ENCODE assay signal across 19 mouse cellular contexts in the genomic region with DNA sequence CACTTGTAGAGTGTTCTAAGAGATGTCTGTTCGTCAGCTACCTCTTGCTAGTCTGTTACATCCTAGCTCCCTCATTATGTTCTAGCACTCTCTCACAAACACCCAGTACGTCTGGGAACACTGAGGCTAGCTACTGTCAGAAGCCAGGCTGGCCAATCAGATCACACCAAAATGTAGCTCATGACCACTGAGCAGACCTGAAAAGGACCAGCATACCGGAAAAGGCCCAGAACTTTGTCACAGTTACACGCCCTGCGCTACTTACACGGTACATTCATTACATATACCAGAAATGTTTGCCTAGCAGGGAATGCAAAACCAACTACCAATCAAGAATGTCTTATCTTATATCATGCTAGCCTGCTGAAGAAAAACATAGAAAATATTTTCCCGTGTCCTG.
"Had no signal": no experiment of that assay in that cellular context is flagged by ENCODE, and none has a peak within 500 bp of the region (broad histone marks: within the 10 kb centered on the region; RNA-seq: fewer than 3 reads in every experiment).

No protein-coding gene starts in this region.

- H3K27ac ChIP-seq: heart, adult 2 months; heart, embryonic 13.5 days; heart, embryonic 15.5 days; hindbrain, embryonic 13.5 days; hindbrain, embryonic 15.5 days; hindbrain, postnatal 0 days; limb, embryonic 13.5 days; limb, embryonic 15.5 days had no signal

- H3K4me1 ChIP-seq: heart, embryonic 13.5 days; heart, embryonic 15.5 days; hindbrain, embryonic 15.5 days; limb, embryonic 13.5 days; limb, embryonic 15.5 days had no signal

- H3K36me3 ChIP-seq: heart, embryonic 13.5 days; heart, embryonic 15.5 days; hindbrain, embryonic 13.5 days; hindbrain, embryonic 15.5 days; limb, embryonic 13.5 days; limb, embryonic 15.5 days had no signal

- H3K9me3 ChIP-seq: heart, embryonic 15.5 days; hindbrain, embryonic 13.5 days; hindbrain, embryonic 15.5 days; limb, embryonic 13.5 days; limb, embryonic 15.5 days had no signal

- H3K27me3 ChIP-seq: heart, embryonic 15.5 days; hindbrain, embryonic 13.5 days; hindbrain, embryonic 15.5 days; limb, embryonic 13.5 days; limb, embryonic 15.5 days had no signal

- H3K4me2 ChIP-seq: heart, embryonic 11.5 days; heart, embryonic 13.5 days; heart, embryonic 15.5 days; hindbrain, embryonic 13.5 days; hindbrain, embryonic 15.5 days; limb, embryonic 13.5 days; limb, embryonic 15.5 days had no signal

- H3K4me3 ChIP-seq: heart, adult 2 months; heart, embryonic 13.5 days; heart, embryonic 15.5 days; hindbrain, embryonic 13.5 days; hindbrain, embryonic 15.5 days; limb, embryonic 13.5 days; limb, embryonic 15.5 days had no signal

- H3K9ac ChIP-seq: forebrain, postnatal 0 days; heart, embryonic 13.5 days; heart, embryonic 15.5 days; hindbrain, embryonic 13.5 days; hindbrain, embryonic 15.5 days; limb, embryonic 13.5 days; limb, embryonic 15.5 days had no signal

- DNase-seq: forebrain, postnatal 0 days; gastrocnemius, postnatal 14 days; gastrocnemius, postnatal 36 days; heart, adult 11 months; heart, adult 2 months; heart, postnatal 14 days; heart, postnatal 36 days; kidney, postnatal 10 days; layer of hippocampus, adult 9-11 months; layer of hippocampus, postnatal 36 days; left cerebral cortex, postnatal 4 days had no signal

- ATAC-seq: forebrain, postnatal 0 days; hindbrain, postnatal 0 days had no signal
